Mouse (Mus musculus): ENCODE results near the gene Adam22.

DNA sequence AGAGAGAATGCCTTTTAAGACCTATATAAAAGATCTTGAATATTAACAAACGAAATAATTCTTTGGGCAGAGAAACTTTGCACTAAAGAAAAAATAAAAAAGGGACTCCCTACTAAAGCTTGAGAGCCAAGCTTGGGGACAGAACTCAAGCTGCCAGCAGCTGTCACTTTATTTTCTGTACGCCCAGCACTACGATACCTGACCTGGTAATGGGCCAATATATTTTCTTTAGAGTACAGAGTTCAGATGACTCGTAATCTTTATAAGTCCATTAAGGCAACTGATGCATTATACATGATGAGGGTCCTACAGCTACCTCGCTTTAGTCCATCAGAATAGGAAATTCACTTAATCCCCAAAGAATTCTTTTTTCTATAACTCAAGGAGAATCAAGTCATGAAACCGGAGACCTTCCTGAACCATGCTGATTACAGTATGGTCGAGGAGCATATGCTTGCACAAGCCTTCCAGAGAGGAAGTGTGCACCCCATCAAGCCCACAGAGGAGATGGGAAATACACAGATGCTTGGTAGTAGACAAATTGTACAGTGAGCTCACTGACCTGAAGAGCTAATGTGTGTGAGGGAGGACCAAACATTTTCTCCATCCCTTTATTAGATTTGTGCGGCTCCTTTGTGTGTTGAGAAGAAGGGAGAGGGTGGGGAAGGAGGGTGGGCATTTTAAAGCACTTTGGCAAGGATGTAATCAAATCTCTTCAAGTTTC is 144.2 kb downstream of the Adam22 start:
- no peak for TF ChIP-seq CTCF (conservative IDR thresholded peaks at IDR 0.05; ENCODE audit: insufficient read depth, insufficient read length, low read depth, low read length)
- no peak for TF ChIP-seq POLR2A (IDR thresholded peaks at IDR 0.05; ENCODE audit: low read depth, low read length)

All from kidney, adult 2 months (tissue).